Mouse (Mus musculus): ENCODE measurements around the gene Vamp2. TPM values are rescaled to one million over a fixed set of nuclear protein-coding genes. Genes with fewer than 3 reads are reported as not detected.

Vamp2 gene
- polyA plus RNA-seq, 1 experiment from 2014 or later: 95.9 TPM

DNA sequence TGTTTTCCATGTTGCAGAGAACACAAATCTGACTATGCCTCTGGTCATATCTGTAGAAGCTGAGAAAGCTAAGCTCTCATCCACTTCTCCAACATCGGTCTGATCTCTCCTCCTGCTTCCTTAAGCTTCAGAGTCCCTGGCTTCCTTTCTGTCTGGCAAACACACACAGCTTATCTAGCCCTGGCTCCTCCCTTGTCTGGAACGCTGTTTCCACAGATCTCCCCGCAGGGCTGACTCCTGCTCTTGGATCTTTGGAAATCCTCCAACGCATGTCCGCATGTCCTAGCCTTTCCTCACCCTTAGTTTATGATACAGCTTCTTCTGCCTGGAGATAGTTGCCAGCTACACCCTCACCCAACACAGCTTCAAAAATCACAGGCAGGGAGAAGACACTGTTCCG lies 20.7 kb upstream of the Vamp2 start:
- H3K4me3 ChIP-seq (ENCODE audit: low read depth, low read length): no peak overlapping the region

DNA sequence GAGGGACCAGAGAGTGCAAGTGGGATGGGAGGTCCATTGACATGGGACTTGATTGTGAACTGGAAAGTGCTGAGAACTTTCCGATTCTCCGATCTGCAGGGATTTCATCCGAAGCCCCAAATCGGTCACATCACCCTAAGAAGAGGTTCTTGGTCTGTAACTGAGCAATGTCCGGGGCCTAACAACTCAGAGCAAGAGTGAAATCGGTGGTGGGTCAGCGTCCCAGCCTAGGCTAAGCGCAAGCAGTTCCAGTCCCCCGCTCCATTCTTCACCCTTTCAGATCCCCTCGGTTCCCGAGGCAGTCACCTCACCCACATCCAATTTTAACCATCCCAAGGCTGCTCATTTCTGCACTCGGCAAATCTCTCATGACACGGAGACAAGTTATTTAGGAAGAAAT lies 18.2 kb upstream of the Vamp2 start:
- Histone ChIP-seq H3K9me3 (ENCODE audit: control insufficient read depth, low read length) (no peaks in the 10 kb centered on the region), H3K27me3 (ENCODE audit: control insufficient read depth, insufficient read depth, low read length) (no peaks in the 10 kb centered on the region), H3K27ac (ENCODE audit: low read depth, low read length) (peak overlapping the region; percentile 76), H3K4me1 (replicated peaks; ENCODE audit: control insufficient read depth, insufficient read depth, low read length) (peaks cover 9% of the 10 kb centered on the region; the same call in 1 of the 2 replicates), H3K4me3 (ENCODE audit: low read depth, low read length) (peak overlapping the region; percentile 60), H3K9ac (ENCODE audit: low read length) (peak overlapping the region; percentile 73), H3K36me3 (ENCODE audit: control insufficient read depth, insufficient read depth, low read length) (no peaks in the 10 kb centered on the region), H3K4me2 (ENCODE audit: low read depth, low read length, severe bottlenecking) (peak overlapping the region; percentile 86)
- DNase-seq (ENCODE audit: low spot score) (peak; percentile 60), ATAC-seq (replicated peaks; ENCODE audit: low FRiP score) (no peak; the same call in 1 of the 2 replicates)
- WGBS: 0% methylated on average over 13 of the region's 13 CpGs

More for the DNA sequence above, 20.7 kb upstream of the Vamp2 start:
- Histone ChIP-seq H3K9me3 (ENCODE audit: control insufficient read depth, low read length) (no peaks in the 10 kb centered on the region), H3K4me1 (replicated peaks; ENCODE audit: control insufficient read depth, insufficient read depth, low read length) (peaks cover 13% of the 10 kb centered on the region; the same call in 1 of the 2 replicates), H3K4me2 (ENCODE audit: low read depth, low read length, severe bottlenecking) (no peak overlapping the region), H3K27ac (ENCODE audit: low read depth, low read length) (no peak overlapping the region), H3K36me3 (ENCODE audit: control insufficient read depth, insufficient read depth, low read length) (no peaks in the 10 kb centered on the region), H3K27me3 (ENCODE audit: control insufficient read depth, insufficient read depth, low read length) (no peaks in the 10 kb centered on the region), H3K9ac (ENCODE audit: low read length) (no peak overlapping the region)
- WGBS: 63% methylated on average over 6 of the region's 6 CpGs
- no peak for ATAC-seq (replicated peaks; ENCODE audit: low FRiP score)
- no peak for DNase-seq (ENCODE audit: low spot score)

DNA sequence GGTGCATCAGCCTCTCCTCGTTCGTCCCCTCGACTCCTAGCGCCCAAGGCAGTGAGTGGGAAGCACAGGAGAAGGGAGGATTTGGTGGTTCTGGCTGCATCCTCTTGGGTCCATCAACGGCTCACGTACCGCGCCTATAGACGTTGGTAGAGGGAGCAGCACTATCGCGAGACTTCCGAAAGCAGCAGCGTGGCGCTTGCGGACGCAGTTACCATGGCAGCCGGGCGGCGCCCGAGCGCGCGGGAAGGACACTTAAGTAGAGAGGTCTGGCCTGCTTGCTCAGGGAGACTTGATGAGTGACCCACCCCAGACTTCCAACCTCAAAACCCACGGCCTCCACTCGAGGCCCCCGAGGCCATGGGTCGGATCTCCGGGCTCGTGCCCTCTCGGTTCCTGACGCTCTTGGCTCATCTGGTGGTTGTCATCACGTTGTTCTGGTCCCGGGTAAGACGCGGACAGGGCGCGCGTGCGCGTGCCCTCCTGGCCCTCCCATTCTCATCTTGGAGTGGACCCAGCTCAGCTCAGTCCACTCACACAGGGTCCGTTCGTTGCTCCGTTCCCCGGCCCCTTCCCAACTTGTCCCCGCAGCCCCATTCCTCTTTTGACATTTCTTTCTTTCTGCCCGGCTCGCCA lies 17.6 kb upstream of the Vamp2 start, which contains the start of gene Tmem107:
TSS of gene Tmem107 (plus strand) at position 217 of the 633 bp plus-strand sequence.
- ATAC-seq (replicated peaks; ENCODE audit: low FRiP score): peak; percentile 87
- peak within 1 kb of the TSS; percentile 60 for H3K4me3 ChIP-seq (ENCODE audit: low read depth, low read length)
- DNase-seq (ENCODE audit: low spot score): peak; percentile 94
- peaks cover 9% of the 10 kb centered on the region; the same call in 1 of the 2 replicates for H3K4me1 ChIP-seq (replicated peaks; ENCODE audit: control insufficient read depth, insufficient read depth, low read length)
- H3K27me3 ChIP-seq (ENCODE audit: control insufficient read depth, insufficient read depth, low read length): no peaks in the 10 kb centered on the region
- WGBS: 0% methylated on average over 47 of the region's 47 CpGs
- peak within 1 kb of the TSS; percentile 86 for H3K4me2 ChIP-seq (ENCODE audit: low read depth, low read length, severe bottlenecking)
- peak within 1 kb of the TSS; percentile 73 for H3K9ac ChIP-seq (ENCODE audit: low read length)
- H3K27ac ChIP-seq (ENCODE audit: low read depth, low read length): peak within 1 kb of the TSS; percentile 76
- no peaks in the 10 kb centered on the region for H3K9me3 ChIP-seq (ENCODE audit: control insufficient read depth, low read length)
- no peaks in the 10 kb centered on the region for H3K36me3 ChIP-seq (ENCODE audit: control insufficient read depth, insufficient read depth, low read length)

DNA sequence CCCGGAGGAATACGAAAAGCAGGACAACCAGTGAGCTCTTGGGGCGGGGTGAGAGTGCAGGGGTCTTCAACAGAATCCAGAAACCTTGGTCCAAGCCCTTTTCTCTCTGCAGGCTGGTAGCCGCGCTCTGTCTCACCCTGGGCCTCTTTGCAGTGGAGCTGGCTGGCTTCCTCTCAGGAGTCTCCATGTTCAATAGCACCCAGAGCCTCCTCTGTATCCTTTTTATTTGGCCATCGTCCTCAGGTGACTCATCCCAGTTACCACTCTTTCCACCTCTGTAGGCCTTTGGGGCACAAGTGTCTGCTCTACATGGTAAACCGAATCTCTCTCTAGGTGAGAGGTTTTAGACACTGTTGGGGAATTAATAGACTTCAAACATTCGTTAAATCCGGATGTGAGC lies 17.0 kb upstream of the Vamp2 start:
- Histone ChIP-seq H3K27me3 (ENCODE audit: control insufficient read depth, insufficient read depth, low read length) (no peaks in the 10 kb centered on the region), H3K4me1 (replicated peaks; ENCODE audit: control insufficient read depth, insufficient read depth, low read length) (peaks cover 5% of the 10 kb centered on the region; the same call in 1 of the 2 replicates), H3K27ac (ENCODE audit: low read depth, low read length) (peak overlapping the region; percentile 76; the same call in 1 of the 2 replicates), H3K9me3 (ENCODE audit: control insufficient read depth, low read length) (no peaks in the 10 kb centered on the region), H3K4me2 (ENCODE audit: low read depth, low read length, severe bottlenecking) (peak overlapping the region; percentile 86), H3K4me3 (ENCODE audit: low read depth, low read length) (peak overlapping the region; percentile 60), H3K36me3 (ENCODE audit: control insufficient read depth, insufficient read depth, low read length) (no peaks in the 10 kb centered on the region), H3K9ac (ENCODE audit: low read length) (peak overlapping the region; percentile 73)
- ATAC-seq (replicated peaks; ENCODE audit: low FRiP score): no peak
- WGBS: 21% methylated on average over 9 of the region's 9 CpGs
- DNase-seq (ENCODE audit: low spot score): no peak

DNA sequence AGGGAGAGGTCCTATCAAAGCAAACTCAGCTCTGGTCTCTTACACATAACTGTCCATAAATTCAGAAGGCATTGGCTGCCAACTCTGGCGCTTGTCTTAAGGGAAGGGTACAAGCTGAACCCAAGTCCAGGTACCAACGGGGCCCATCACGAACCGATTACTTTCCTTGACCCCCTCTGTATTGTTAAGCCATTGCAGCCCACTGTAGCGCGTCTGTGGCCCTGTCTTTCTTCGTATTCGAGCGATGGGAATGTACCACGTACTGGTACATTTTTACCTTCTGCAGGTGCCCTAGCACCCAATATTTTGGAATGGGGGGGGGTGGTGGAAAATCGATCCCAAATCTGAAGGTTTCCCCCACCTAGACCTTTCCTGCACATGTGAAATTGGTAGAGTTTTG lies 16.1 kb upstream of the Vamp2 start:
- ATAC-seq (replicated peaks; ENCODE audit: low FRiP score) (no peak), DNase-seq (ENCODE audit: low spot score) (no peak)
- Histone ChIP-seq H3K9me3 (ENCODE audit: control insufficient read depth, low read length) (no peaks in the 10 kb centered on the region), H3K4me1 (replicated peaks; ENCODE audit: control insufficient read depth, insufficient read depth, low read length) (peaks cover 5% of the 10 kb centered on the region; the same call in 1 of the 2 replicates), H3K9ac (ENCODE audit: low read length) (no peak overlapping the region), H3K27ac (ENCODE audit: low read depth, low read length) (0 out of 2 replicates have a peak overlapping the region, but pooled peaks have one; percentile 58), H3K36me3 (ENCODE audit: control insufficient read depth, insufficient read depth, low read length) (no peaks in the 10 kb centered on the region), H3K4me2 (ENCODE audit: low read depth, low read length, severe bottlenecking) (peak overlapping the region; percentile 50), H3K27me3 (ENCODE audit: control insufficient read depth, insufficient read depth, low read length) (no peaks in the 10 kb centered on the region), H3K4me3 (ENCODE audit: low read depth, low read length) (peak overlapping the region; percentile 24)
- WGBS: 82% methylated on average over 11 of the region's 11 CpGs

DNA sequence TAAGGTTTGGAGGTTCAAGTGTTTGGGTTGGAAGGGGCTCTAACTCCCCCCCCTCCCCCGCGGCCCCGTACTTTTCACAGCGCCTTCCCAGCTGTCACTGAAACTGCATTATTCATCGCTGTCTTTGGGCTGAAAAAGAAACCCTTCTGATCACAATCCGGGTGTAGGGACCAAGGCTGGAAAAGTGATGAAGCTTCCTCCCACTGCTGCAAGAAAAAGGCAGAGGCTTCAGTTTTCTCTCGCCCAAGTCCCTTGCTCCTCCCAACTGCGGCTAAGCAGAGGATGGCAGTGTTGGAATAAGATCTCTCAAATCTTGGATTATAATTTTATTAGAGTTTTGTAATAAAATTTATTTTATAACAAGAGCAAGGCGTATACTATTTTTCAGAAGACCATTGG lies 15.6 kb upstream of the Vamp2 start:
- Histone ChIP-seq H3K36me3 (ENCODE audit: control insufficient read depth, insufficient read depth, low read length) (no peaks in the 10 kb centered on the region), H3K4me2 (ENCODE audit: low read depth, low read length, severe bottlenecking) (peak overlapping the region; percentile 50), H3K27ac (ENCODE audit: low read depth, low read length) (peak overlapping the region; percentile 58; the same call in 1 of the 2 replicates), H3K27me3 (ENCODE audit: control insufficient read depth, insufficient read depth, low read length) (no peaks in the 10 kb centered on the region), H3K4me1 (replicated peaks; ENCODE audit: control insufficient read depth, insufficient read depth, low read length) (peaks cover 5% of the 10 kb centered on the region; the same call in 1 of the 2 replicates), H3K9ac (ENCODE audit: low read length) (peak overlapping the region; percentile 42; the same call in 1 of the 2 replicates), H3K4me3 (ENCODE audit: low read depth, low read length) (peak overlapping the region; percentile 24), H3K9me3 (ENCODE audit: control insufficient read depth, low read length) (no peaks in the 10 kb centered on the region)
- 12% methylated on average over 8 of the region's 9 CpGs for WGBS
- DNase-seq (ENCODE audit: low spot score) (no peak), ATAC-seq (replicated peaks; ENCODE audit: low FRiP score) (no peak)

DNA sequence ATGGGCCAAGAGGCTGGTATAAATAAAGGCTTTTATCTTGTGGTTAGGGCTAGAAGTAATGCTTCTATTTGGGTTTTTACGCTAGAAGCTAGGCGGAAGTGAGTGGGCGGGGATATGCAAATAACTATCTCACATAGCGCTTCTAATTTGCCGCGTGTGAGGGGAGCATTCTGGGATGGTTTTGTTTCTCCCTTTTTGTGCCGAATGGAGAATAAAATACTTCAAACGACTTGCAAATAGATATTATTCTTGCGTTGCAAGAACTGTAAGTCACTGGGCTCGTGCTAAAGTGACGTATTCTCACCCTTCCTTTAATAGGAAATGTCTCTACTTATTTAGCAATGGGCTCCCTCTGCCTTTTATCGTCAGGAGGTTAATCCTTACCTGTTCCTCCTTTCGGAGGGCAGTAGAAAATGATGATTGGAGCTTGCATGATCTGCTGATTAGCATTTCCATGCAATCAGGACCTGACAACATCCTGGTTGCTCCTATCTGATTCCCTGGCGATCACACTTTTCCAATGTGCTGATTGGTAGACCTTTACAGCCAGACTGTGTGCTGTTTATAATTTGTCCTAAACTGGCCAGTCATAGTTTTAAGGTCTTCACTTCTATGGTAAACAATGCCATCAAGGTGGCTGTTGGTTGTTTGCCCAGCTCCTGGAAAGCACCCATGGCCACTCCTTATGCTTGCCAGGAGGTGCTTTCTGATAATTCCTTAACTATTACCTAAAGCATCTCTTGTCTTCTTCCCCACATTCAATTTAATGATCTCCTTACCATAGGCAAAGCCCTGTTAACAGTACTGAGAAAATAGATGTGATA lies 15.0 kb upstream of the Vamp2 start:
- DNase-seq (ENCODE audit: low spot score): peak; percentile 78
- Histone ChIP-seq H3K9me3 (ENCODE audit: control insufficient read depth, low read length) (no peaks in the 10 kb centered on the region), H3K4me2 (ENCODE audit: low read depth, low read length, severe bottlenecking) (peak overlapping the region; percentile 50), H3K4me1 (replicated peaks; ENCODE audit: control insufficient read depth, insufficient read depth, low read length) (peaks cover 5% of the 10 kb centered on the region; the same call in 1 of the 2 replicates), H3K36me3 (ENCODE audit: control insufficient read depth, insufficient read depth, low read length) (no peaks in the 10 kb centered on the region), H3K27ac (ENCODE audit: low read depth, low read length) (peak overlapping the region; percentile 86), H3K4me3 (ENCODE audit: low read depth, low read length) (peak overlapping the region; percentile 24; the same call in 1 of the 2 replicates), H3K27me3 (ENCODE audit: control insufficient read depth, insufficient read depth, low read length) (no peaks in the 10 kb centered on the region), H3K9ac (ENCODE audit: low read length) (peak overlapping the region; percentile 72)
- ATAC-seq (replicated peaks; ENCODE audit: low FRiP score): peak; percentile 68
- WGBS: 0% methylated on average over 14 of the region's 14 CpGs

DNA sequence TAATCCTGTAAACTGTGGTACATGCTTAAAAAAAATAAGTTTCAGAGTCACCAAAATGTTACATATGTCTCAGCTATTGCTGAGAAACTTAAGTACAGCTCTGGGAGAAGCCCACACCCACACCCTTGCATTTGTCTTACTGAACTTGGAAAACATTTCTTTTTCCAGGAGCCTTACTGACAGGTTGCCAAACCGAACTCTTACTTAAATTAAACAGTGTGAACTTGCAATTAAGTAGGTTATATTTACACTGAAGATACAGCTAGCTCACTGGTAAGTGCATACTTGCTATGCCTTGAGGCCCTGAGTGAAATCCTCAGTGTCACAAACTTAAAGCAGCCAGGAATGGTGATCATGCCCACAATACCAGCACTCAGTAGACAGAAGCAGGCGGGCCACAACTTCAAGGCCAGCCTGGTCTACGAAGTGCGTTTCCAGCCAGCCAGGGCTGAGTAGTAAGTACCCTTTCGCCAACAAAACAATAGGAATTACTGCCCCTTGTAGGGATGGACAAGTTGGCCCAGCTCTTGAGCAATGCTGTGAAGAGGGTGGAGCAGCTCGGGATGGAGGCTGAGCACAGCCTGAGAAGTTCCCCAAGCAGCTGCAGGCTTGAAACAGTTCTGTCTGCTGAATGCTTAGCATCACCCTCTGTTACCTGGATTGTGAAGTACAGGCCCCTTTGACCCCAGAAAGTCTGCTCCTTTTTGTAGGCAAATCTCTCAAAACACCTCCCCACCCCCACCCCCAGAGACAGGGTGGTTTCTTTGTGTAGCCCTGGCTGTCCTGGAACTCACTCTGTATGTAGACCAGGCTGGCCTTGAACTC lies 14.1 kb upstream of the Vamp2 start:
- H3K4me3 ChIP-seq (ENCODE audit: low read depth, low read length): no peak overlapping the region
- H3K4me2 ChIP-seq (ENCODE audit: low read depth, low read length, severe bottlenecking): no peak overlapping the region
- ATAC-seq (replicated peaks; ENCODE audit: low FRiP score): no peak
- H3K36me3 ChIP-seq (ENCODE audit: control insufficient read depth, insufficient read depth, low read length): no peaks in the 10 kb centered on the region
- H3K9ac ChIP-seq (ENCODE audit: low read length): no peak overlapping the region
- no peaks in the 10 kb centered on the region for H3K9me3 ChIP-seq (ENCODE audit: control insufficient read depth, low read length)
- DNase-seq (ENCODE audit: low spot score): no peak
- no peaks in the 10 kb centered on the region for H3K27me3 ChIP-seq (ENCODE audit: control insufficient read depth, insufficient read depth, low read length)
- peak overlapping the region; percentile 86 for H3K27ac ChIP-seq (ENCODE audit: low read depth, low read length)
- WGBS: 47% methylated on average over 6 of the region's 6 CpGs
- peaks cover 5% of the 10 kb centered on the region; the same call in 1 of the 2 replicates for H3K4me1 ChIP-seq (replicated peaks; ENCODE audit: control insufficient read depth, insufficient read depth, low read length)
